Mouse (Mus musculus) liver, embryonic 16.5 days (tissue): Measurements from ENCODE around the gene Gabra6. TPM values are rescaled to one million over a fixed set of nuclear protein-coding genes. Genes with fewer than 3 reads are reported as not detected.

Experiments used
- ATAC-seq: fragments of 200-750 bp; cut with Nextera tagmentation; 2 replicates; pipeline ENCODE4 v1.8.0; 2017; ENCODE audit warnings: low read depth, mild to moderate bottlenecking, moderate number of reproducible peaks, moderate library complexity
- H3K27ac ChIP-seq: fragments of 300-500 bp; sonication (generic); 2 replicates; pipeline ENCODE4 v1.5.1; 2014; ENCODE audit warnings: mild to moderate bottlenecking, low read length
- H3K27me3 ChIP-seq: fragments of 300-500 bp; sonication (generic); 2 replicates; pipeline ENCODE4 v1.6.1; 2014; ENCODE audit warnings: low read depth, low read length, mixed read lengths; ENCODE audit not compliant: control insufficient read depth, insufficient read depth
- H3K36me3 ChIP-seq: fragments of 300-500 bp; sonication (generic); 2 replicates; pipeline ENCODE4 v1.6.1; 2014; ENCODE audit warnings: mild to moderate bottlenecking; ENCODE audit not compliant: control insufficient read depth, insufficient read depth
- H3K4me1 ChIP-seq: fragments of 300-500 bp; sonication (generic); 2 replicates; pipeline ENCODE4 v1.6.1; 2014; ENCODE audit warnings: low read depth, low read length, mixed read lengths; ENCODE audit not compliant: control insufficient read depth
- H3K4me2 ChIP-seq: fragments of 300-500 bp; sonication (generic); 2 replicates; pipeline ENCODE4 v1.6.1; 2014; ENCODE audit warnings: low read depth, low read length, mixed read lengths
- H3K4me3 ChIP-seq: fragments of 300-500 bp; sonication (generic); 2 replicates; pipeline ENCODE4 v1.5.1; 2014; ENCODE audit warnings: low read depth, mild to moderate bottlenecking, low read length
- H3K9ac ChIP-seq: fragments of 300-500 bp; sonication (generic); 2 replicates; pipeline ENCODE4 v1.6.1; 2014; ENCODE audit warnings: low read depth, low read length
- H3K9me3 ChIP-seq: fragments of 300-500 bp; sonication (generic); replicated peaks from 2 replicates; pipeline ENCODE4 v1.6.1; 2016; ENCODE audit warnings: low read length; ENCODE audit not compliant: control insufficient read depth
- WGBS: fragments of 180-500 bp; shearing (Covaris S2); extraction: QIAGEN DNeasy Blood & Tissue Kit; methylation state at CpG from one replicate; pipeline ENCODE4 v1.1.7; 2014; ENCODE audit not compliant: insufficient replicate concordance; 5-methylcytosine and 5-hydroxymethylcytosine counted together
- polyA plus RNA-seq: library from polyadenylated mRNA; unstranded; fragments of >200 nt; fragmentation: Nextera tagmentation; extraction: Ambion mirVana; gene quantifications from 2 replicates; pipeline ENCODE4 v1.2.1, GENCODE M21; 2015

Gabra6 gene
- polyA plus RNA-seq, 1 experiment from 2014 or later, result not detected

GRCm38 (mm10) chr11:42310892-42311291, 10.0 kb downstream of the Gabra6 start:
- Histone ChIP-seq H3K4me3 (no peak overlapping the region), H3K27ac (no peak overlapping the region), H3K4me1 (no peaks in the 10 kb centered on the region), H3K9ac (no peak overlapping the region), H3K4me2 (no peak overlapping the region), H3K9me3 (no peaks in the 10 kb centered on the region), H3K27me3 (no peaks in the 10 kb centered on the region), H3K36me3 (no peaks in the 10 kb centered on the region)
- ATAC-seq, result no peak
- 44% methylated on average over 1 of the region's 1 CpGs for WGBS

- no peaks in the 10 kb centered on the region for H3K9me3 ChIP-seq
- H3K4me1 ChIP-seq, result no peaks in the 10 kb centered on the region
- ATAC-seq, result no peak
- H3K9ac ChIP-seq, result no peak overlapping the region
- no peak overlapping the region for H3K4me2 ChIP-seq
- no peaks in the 10 kb centered on the region for H3K36me3 ChIP-seq
- 39% methylated on average over 2 of the region's 2 CpGs for WGBS
- H3K27ac ChIP-seq, result no peak overlapping the region
- H3K4me3 ChIP-seq, result no peak overlapping the region
- no peaks in the 10 kb centered on the region for H3K27me3 ChIP-seq
Observed at GRCm38 (mm10) chr11:42309086-42309485, 11.8 kb downstream of the Gabra6 start.

GRCm38 (mm10) chr11:42306095-42306494, 14.8 kb downstream of the Gabra6 start:
- Histone ChIP-seq H3K9ac (no peak overlapping the region), H3K9me3 (no peaks in the 10 kb centered on the region), H3K4me3 (no peak overlapping the region), H3K4me2 (no peak overlapping the region), H3K4me1 (no peaks in the 10 kb centered on the region), H3K27me3 (no peaks in the 10 kb centered on the region), H3K27ac (no peak overlapping the region), H3K36me3 (no peaks in the 10 kb centered on the region)
- no peak for ATAC-seq
- 65% methylated on average over 1 of the region's 1 CpGs for WGBS

- Histone ChIP-seq H3K9ac (no peak overlapping the region), H3K9me3 (no peaks in the 10 kb centered on the region), H3K4me1 (no peaks in the 10 kb centered on the region), H3K27ac (no peak overlapping the region), H3K27me3 (no peaks in the 10 kb centered on the region), H3K4me3 (no peak overlapping the region), H3K4me2 (no peak overlapping the region), H3K36me3 (no peaks in the 10 kb centered on the region)
- no peak for ATAC-seq
- WGBS, result 56% methylated on average over 3 of the region's 3 CpGs
Observed at GRCm38 (mm10) chr11:42258978-42259377, 61.9 kb downstream of the Gabra6 start.

Other genes with a start within 250 kb of the Gabra6 start
- gene Gabra1, start 138.1 kb downstream of the Gabra6 start, polyA plus RNA-seq, result 0.06 and 0.14 TPM in 2 replicates
- gene Gabrb2, start 98.7 kb upstream of the Gabra6 start, polyA plus RNA-seq, result 0.04 TPM in 1 of 2 replicates, not detected in the other